Mouse (Mus musculus): ENCODE data around the gene Gm10644.

DNA sequence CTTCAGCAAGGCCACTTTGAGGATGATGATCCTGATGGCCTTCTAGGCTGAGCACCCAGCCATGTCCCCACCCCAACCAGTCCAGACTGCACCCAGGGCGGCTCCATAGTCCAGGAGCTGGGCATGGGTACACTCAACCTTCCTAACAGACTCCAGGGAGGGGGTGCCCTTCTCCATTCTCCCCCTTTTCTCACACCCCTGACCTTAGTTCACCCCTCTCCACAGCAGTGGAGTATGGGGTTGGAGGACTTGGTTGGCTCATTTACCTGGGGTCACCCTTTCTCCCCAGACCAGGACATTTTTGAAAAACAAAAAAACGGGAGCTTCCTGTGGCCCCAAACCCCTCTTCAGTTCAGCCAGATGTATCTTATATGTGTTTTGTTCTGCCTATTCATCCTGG lies 44.8 kb upstream of the Gm10644 start:
- TF ChIP-seq CTCF (IDR thresholded peaks at IDR 0.05; ENCODE audit: low read depth) (no peak), EP300 (optimal IDR thresholded peaks at IDR 0.05) (no peak)

Measured in stomach, postnatal 0 days (tissue).